Mouse (Mus musculus) CD8-positive naive resting alpha-beta T cell, adult 2 months (primary cell): Measurements from ENCODE around the gene Lxn.

Experiments
- DNase-seq, 2 experiments: peaks; one replicate each; pipeline ENCODE4 v3.0.0; 2022; ENCODE audit warnings: low read depth in 2 of 2, low spot score in 2 of 2

Lxn gene

GRCm38 (mm10) chr3:67463450-67464372 lies at the start of gene Lxn:
TSS of gene Lxn (minus strand) at chr3:67463926.
- peak in 1 of 2 experiments; percentile 3 for DNase-seq

GRCm38 (mm10) chr3:67512807-67513206 lies 49.1 kb upstream of the Lxn start:
- peak; percentile 2 to 35 for DNase-seq

GRCm38 (mm10) chr3:67508216-67508892 lies 44.6 kb upstream of the Lxn start:
- no peak for DNase-seq

GRCm38 (mm10) chr3:67505286-67505685 lies 41.6 kb upstream of the Lxn start:
- DNase-seq, result no peak

GRCm38 (mm10) chr3:67503878-67504277 lies 40.2 kb upstream of the Lxn start:
- no peak for DNase-seq

- DNase-seq, result no peak
Observed at GRCm38 (mm10) chr3:67499406-67499791, 35.7 kb upstream of the Lxn start.

GRCm38 (mm10) chr3:67498773-67499405 lies 35.2 kb upstream of the Lxn start:
- DNase-seq, result no peak

- DNase-seq, result no peak
Observed at GRCm38 (mm10) chr3:67497998-67498397, 34.3 kb upstream of the Lxn start.

- no peak for DNase-seq
Observed at GRCm38 (mm10) chr3:67496310-67496709, 32.6 kb upstream of the Lxn start.

GRCm38 (mm10) chr3:67493132-67493531 lies 29.4 kb upstream of the Lxn start:
- no peak for DNase-seq

- no peak for DNase-seq
Observed at GRCm38 (mm10) chr3:67492086-67492869, 28.6 kb upstream of the Lxn start.

GRCm38 (mm10) chr3:67490156-67490555 lies 26.4 kb upstream of the Lxn start:
- DNase-seq, result no peak

- no peak for DNase-seq
Observed at GRCm38 (mm10) chr3:67485233-67485632, 21.5 kb upstream of the Lxn start.

- no peak for DNase-seq
Observed at GRCm38 (mm10) chr3:67482400-67482799, 18.7 kb upstream of the Lxn start.

GRCm38 (mm10) chr3:67479806-67480205 lies 16.1 kb upstream of the Lxn start:
- no peak for DNase-seq

GRCm38 (mm10) chr3:67473438-67473837 lies 9.7 kb upstream of the Lxn start:
- DNase-seq, result no peak

- DNase-seq, result no peak
Observed at GRCm38 (mm10) chr3:67471408-67472127, 7.8 kb upstream of the Lxn start.

- DNase-seq, result no peak
Observed at GRCm38 (mm10) chr3:67467281-67467680, 3.6 kb upstream of the Lxn start.

GRCm38 (mm10) chr3:67466576-67466975 lies 2.9 kb upstream of the Lxn start:
- DNase-seq, result no peak

- no peak for DNase-seq
Observed at GRCm38 (mm10) chr3:67463001-67463400, 725 bp downstream of the Lxn start.
